Mouse (Mus musculus) stomach, postnatal 0 days (tissue): ENCODE data around the gene Rexo2. TPM values are rescaled to one million over a fixed set of nuclear protein-coding genes. Genes with fewer than 3 reads are reported as not detected.
A peak's percentile ranks its signal among the peaks of the same experiment; 100 is the strongest.

Experiments used
- ATAC-seq: fragments of 200-750 bp; cut with Nextera tagmentation; 2 replicates; pipeline ENCODE4 v1.8.0; 2017; ENCODE audit not compliant: low FRiP score, low TSS enrichment
- DNase-seq: peaks from one replicate; pipeline ENCODE4 v3.0.0-alpha.2; 2016; ENCODE audit warnings: low spot score
- H3K27ac ChIP-seq: fragments of 300-500 bp; sonication (generic); replicated peaks from 2 replicates; pipeline ENCODE4 v1.5.1; 2014; ENCODE audit warnings: mild to moderate bottlenecking, control low read depth
- H3K27me3 ChIP-seq: fragments of 300-500 bp; sonication (generic); 2 replicates; pipeline ENCODE4 v1.6.1; 2014; ENCODE audit warnings: low read length; ENCODE audit not compliant: control insufficient read depth, insufficient read depth
- H3K36me3 ChIP-seq: fragments of 300-500 bp; sonication (generic); 2 replicates; pipeline ENCODE4 v1.6.1; 2014; ENCODE audit warnings: low read length, mixed read lengths; ENCODE audit not compliant: control insufficient read depth, insufficient read depth
- H3K4me1 ChIP-seq: fragments of 300-500 bp; sonication (generic); replicated peaks from 2 replicates; pipeline ENCODE4 v1.6.1; 2014; ENCODE audit warnings: antibody characterized with exemption; ENCODE audit not compliant: control insufficient read depth, insufficient read depth
- H3K4me2 ChIP-seq: fragments of 300-500 bp; sonication (generic); replicated peaks from 2 replicates; pipeline ENCODE4 v1.6.1; 2014; ENCODE audit warnings: low read depth, mild to moderate bottlenecking, control low read depth, moderate library complexity
- H3K4me3 ChIP-seq: fragments of 300-500 bp; sonication (generic); 2 replicates; pipeline ENCODE4 v1.5.1; 2014; ENCODE audit warnings: low read depth, low read length, control low read depth
- H3K9ac ChIP-seq: fragments of 300-500 bp; sonication (generic); 2 replicates; pipeline ENCODE4 v1.6.1; 2014; ENCODE audit warnings: mild to moderate bottlenecking, low read length, control low read depth, mixed read lengths
- H3K9me3 ChIP-seq: fragments of 300-500 bp; sonication (generic); 2 replicates; pipeline ENCODE4 v1.6.1; 2016; ENCODE audit warnings: low read length; ENCODE audit not compliant: control insufficient read depth
- CTCF ChIP-seq: IDR thresholded peaks from 2 replicates; pipeline ENCODE4 v1.5.1; 2016; ENCODE audit warnings: antibody characterized with exemption, low read depth, mild to moderate bottlenecking, moderate library complexity
- EP300 ChIP-seq: optimal IDR thresholded peaks from 2 replicates; pipeline ENCODE3; 2016; ENCODE audit warnings: antibody characterized with exemption
- WGBS: fragments of 180-500 bp; shearing (Covaris S2); extraction: QIAGEN DNeasy Blood & Tissue Kit; methylation state at CpG from one replicate; pipeline ENCODE4 v1.1.7; 2014; 5-methylcytosine and 5-hydroxymethylcytosine counted together
- polyA plus RNA-seq: library from polyadenylated mRNA; unstranded; fragments of >200 nt; fragmentation: Nextera tagmentation; extraction: Ambion mirVana; gene quantifications from 2 replicates; pipeline ENCODE4 v1.2.1, GENCODE M21; 2015

The Rexo2 gene
- polyA plus RNA-seq, 1 experiment from 2014 or later = 172 TPM

DNA sequence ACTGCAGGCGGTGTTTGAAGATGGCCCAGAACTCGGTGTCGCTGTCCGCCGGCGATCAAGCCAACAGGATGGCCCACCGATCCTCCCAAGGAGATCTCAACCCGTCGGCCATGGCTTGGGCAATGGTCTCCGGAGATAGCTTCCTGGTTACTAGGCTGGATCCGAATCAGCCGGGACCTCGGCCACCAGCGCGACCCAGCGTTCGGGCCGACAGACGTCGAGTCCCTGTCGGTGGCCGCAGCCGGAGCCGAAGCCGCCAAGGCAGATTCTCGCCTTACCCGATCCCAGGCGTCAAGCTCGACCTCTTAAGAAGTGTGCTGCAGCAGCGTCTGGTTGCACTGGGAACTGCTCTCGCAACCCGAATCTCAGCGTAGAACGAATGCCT, 15.1 kb upstream of the Rexo2 start:
- TF ChIP-seq CTCF = no peak
- no peak for TF ChIP-seq EP300
- 5% methylated on average over 34 of the region's 34 CpGs for WGBS
- Histone ChIP-seq H3K9me3 (no peaks in the 10 kb centered on the region), H3K9ac (peak overlapping the region; percentile 94), H3K36me3 (peaks cover 13% of the 10 kb centered on the region), H3K27me3 (no peaks in the 10 kb centered on the region), H3K4me3 (peak overlapping the region; percentile 93), H3K4me2 (peak overlapping the region; percentile 80), H3K27ac (peak overlapping the region; percentile 91), H3K4me1 (0 out of 2 replicates have a peak, but pooled peaks cover 3% of the 10 kb centered on the region)
- DNase-seq (no peak), ATAC-seq (peak; percentile 60)

DNA sequence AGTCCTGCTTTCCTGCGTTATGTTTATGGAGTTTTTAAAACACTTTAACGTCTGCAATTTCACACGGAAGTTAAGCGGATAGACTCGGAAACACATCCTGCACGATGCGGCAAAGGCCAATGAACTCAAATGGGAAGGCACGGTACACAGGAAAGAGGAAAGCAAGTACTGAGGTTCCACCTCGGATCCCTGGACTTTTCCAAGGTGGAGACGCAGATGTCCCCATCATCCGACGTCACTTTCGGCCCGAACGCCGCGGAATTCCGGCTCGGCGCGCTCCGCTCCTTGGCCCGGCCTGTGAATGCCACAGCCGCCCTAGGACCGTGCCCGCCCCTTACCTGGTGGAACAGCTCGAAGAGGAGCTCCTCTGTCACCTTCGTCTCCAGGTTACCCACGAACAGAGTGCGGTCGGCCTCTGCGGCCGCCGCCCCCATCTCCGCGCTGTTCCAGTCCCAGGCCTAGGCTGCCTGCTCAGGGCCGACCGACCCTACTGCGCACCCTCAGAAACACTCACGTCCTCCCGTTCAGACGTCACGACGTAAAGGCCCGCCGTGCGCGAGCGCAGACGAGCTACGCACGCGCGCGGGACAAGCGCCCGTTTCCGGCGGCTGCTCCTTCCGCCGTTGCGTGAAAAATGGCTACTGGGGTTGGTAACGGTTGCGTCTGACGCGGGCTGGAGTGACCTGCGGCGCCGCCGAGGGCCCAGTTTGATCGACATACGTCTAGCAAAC, 14.6 kb upstream of the Rexo2 start, which contains the start of the genes Rbm7 and Gm5617:
Gene Rbm7, minus strand, starts transcription at position 483 of the 731 bp plus-strand sequence.
Gene Gm5617, plus strand, starts transcription at position 626 of the 731 bp plus-strand sequence.
- peak within 1 kb of the TSS; percentile 94 for H3K9ac ChIP-seq
- H3K4me1 ChIP-seq = 0 out of 2 replicates have a peak, but pooled peaks cover 3% of the 10 kb centered on the region
- peak; percentile 95 for DNase-seq
- H3K4me3 ChIP-seq = peak within 1 kb of the TSS; percentile 93
- peak within 1 kb of the TSS; percentile 91 for H3K27ac ChIP-seq
- under 1% methylated on average over 72 of the region's 72 CpGs for WGBS
- ATAC-seq = peak; percentile 100
- peak within 1 kb of the TSS; percentile 80 for H3K4me2 ChIP-seq
- H3K9me3 ChIP-seq = no peaks in the 10 kb centered on the region
- no peaks in the 10 kb centered on the region for H3K27me3 ChIP-seq
- TF ChIP-seq EP300 (no peak), CTCF (no peak)
- peaks cover 17% of the 10 kb centered on the region for H3K36me3 ChIP-seq

DNA sequence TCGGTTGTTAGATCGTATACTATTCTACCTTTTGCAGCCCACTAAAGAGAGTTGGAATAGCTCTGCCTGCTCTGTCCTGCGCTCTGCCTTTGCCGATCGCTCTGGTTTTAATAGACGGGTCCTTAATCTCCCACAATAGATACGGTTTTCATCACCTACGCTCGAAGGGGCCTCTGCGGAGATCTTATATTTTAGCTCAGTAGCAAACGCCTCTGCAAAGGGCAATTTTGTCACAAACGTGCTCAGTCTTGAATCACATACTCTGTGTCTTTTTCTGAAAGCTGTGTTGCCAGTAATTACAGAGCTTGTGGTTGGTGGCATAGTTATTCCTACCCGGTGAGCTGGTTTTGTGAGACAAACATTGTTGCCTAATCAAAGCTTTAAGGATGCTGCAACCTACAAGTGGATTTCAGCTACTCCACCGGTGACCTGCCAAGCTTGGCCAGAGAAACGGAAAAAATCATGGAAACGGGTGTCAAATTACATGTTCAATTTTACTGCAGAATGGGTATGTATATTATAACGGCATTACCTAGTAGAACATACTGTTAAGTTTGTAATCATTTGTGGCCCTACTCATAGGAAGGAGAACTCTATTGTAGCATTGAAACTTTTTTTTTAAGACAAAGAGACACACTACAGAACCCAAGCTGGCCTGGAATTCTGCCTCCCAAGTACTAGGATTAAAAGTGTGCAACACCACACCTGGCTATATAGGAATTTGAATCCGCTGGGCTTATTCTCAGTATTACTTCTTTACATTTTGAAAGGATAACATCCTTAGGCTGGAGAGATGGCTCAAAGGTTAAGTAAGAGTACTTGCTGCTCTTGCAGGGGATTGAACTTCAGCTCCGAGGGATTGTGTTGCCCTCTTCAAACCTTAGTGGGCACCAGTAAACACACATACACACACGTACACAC, 1.1 kb upstream of the Rexo2 start:
- H3K27me3 ChIP-seq = no peaks in the 10 kb centered on the region
- no peak for DNase-seq
- TF ChIP-seq CTCF = no peak

DNA sequence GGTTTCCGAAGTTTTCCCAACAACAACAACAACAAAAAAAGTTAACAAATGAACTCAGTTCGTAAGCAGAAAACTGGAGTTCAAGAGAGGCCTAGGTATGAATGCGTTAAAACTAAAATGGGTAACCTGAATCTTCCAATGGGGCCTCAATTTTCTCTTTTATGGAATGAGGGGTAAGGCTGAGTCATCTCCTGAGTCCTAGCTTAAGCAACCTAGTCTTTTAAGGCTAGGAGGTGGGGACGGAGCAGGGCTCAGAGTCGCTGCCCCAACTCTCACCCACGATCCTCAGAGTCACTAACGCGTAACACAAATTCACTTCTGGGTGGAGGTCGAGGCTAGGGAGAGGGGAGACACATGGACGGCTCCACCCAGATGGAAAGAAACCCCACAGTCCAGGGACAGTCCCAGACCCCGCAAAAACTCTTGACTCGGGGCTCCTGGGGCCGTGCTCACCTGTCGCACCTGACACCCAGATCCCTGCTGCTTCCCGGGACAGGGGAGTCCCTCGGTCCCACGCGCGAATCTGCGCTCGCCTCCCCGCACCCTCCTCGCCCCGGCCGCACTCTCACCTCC, 499 bp downstream of the Rexo2 start:
- Histone ChIP-seq H3K4me2 (peak overlapping the region; percentile 88), H3K4me1 (no peaks in the 10 kb centered on the region), H3K36me3 (0 out of 2 replicates have a peak, but pooled peaks cover 5% of the 10 kb centered on the region), H3K27ac (peak overlapping the region; percentile 61), H3K4me3 (peak overlapping the region; percentile 81), H3K27me3 (no peaks in the 10 kb centered on the region), H3K9ac (peak overlapping the region; percentile 79), H3K9me3 (no peaks in the 10 kb centered on the region)
- 6% methylated on average over 22 of the region's 25 CpGs for WGBS
- ATAC-seq (peak; percentile 36), DNase-seq (no peak)
- TF ChIP-seq EP300 (no peak), CTCF (no peak)

More for the DNA sequence above, 1.1 kb upstream of the Rexo2 start:
- H3K4me1 ChIP-seq = no peaks in the 10 kb centered on the region
- H3K27ac ChIP-seq = peak overlapping the region; percentile 71
- H3K4me3 ChIP-seq = peak overlapping the region; percentile 81
- peak overlapping the region; percentile 88 for H3K4me2 ChIP-seq
- H3K9me3 ChIP-seq = no peaks in the 10 kb centered on the region
- WGBS = 25% methylated on average over 20 of the region's 20 CpGs
- peaks cover 2% of the 10 kb centered on the region; the same call in 1 of the 2 replicates for H3K36me3 ChIP-seq
- ATAC-seq = no peak
- H3K9ac ChIP-seq = peak overlapping the region; percentile 38; the same call in 1 of the 2 replicates

DNA sequence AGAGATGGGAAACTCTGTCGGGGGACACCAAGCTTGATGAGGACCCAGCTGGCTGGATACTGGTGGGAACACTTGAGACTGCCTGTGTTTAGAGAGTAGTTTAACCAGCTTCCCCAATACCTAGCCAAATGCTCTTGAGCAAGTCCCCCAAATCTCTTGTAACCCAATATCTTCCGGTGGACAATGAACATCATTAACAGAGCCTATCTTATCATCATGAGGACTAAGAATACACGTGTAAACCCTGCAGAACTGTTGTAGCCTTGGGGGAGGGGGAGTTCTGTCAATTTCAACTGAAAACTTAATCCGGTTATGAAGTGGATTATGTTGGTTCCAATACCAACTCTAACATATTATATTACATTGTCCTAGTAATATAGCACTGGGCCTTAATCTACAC, 1.6 kb downstream of the Rexo2 start:
- H3K4me2 ChIP-seq = no peak overlapping the region
- TF ChIP-seq CTCF (no peak), EP300 (no peak)
- H3K4me1 ChIP-seq = no peaks in the 10 kb centered on the region
- H3K36me3 ChIP-seq = 0 out of 2 replicates have a peak, but pooled peaks cover 8% of the 10 kb centered on the region
- H3K4me3 ChIP-seq = no peak overlapping the region
- ATAC-seq (no peak), DNase-seq (no peak)
- WGBS = 88% methylated on average over 4 of the region's 4 CpGs
- H3K27ac ChIP-seq = no peak overlapping the region
- no peaks in the 10 kb centered on the region for H3K9me3 ChIP-seq
- no peaks in the 10 kb centered on the region for H3K27me3 ChIP-seq
- H3K9ac ChIP-seq = no peak overlapping the region
